In the genomic region with DNA sequence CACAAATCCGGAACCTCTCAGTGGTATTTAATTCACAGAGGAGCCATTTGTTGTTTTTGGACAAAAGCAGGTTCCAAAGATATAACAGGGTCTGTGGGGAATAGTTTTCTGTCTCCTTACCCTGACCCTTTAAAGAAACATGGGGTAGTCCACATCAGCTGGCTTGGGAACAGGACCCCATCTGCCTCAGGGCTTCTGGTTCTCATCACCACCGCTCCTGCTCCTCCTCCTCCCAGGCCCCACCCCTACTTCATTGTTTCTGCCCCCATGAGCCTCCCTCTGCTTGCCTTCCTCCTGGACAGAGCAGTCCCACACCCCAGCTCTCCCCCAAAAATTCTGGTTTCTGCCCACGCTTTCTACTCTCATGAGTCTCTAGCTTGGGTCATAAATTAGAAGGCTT, we compare ENCODE assay signal across 22 mouse cellular contexts.
DNase-seq lines count a peak whose midpoint lies in the region; TF ChIP-seq lines count a peak whose summit lies in the region.
"Had no signal": no experiment of that assay in that cellular context is flagged by ENCODE, and none has a peak within 500 bp of the region (broad histone marks: within the 10 kb centered on the region; RNA-seq: fewer than 3 reads in every experiment).

No protein-coding gene starts in this region.

- no peaks in the 10 kb centered on the region for H3K27me3 ChIP-seq in kidney, adult 2 months (replicated peaks; ENCODE audit: control insufficient read depth, insufficient read depth, low read length)
- H3K27me3 ChIP-seq: forebrain, embryonic 15.5 days; hindbrain, embryonic 15.5 days; liver, embryonic 13.5 days; megakaryocyte, embryonic 14.5 days; midbrain, embryonic 13.5 days; neural tube, embryonic 12.5 days had no signal

- intact Hi-C loops in heart, postnatal 36 days (cut with DNase I) = loop anchor here (5.0 kb wide), 1 partner anchor 98 kb away; no protein-coding TSS in a partner anchor

- 63% methylated on average over 3 of the region's 3 CpGs for WGBS in kidney, adult 2 months

- no peak for TF ChIP-seq CTCF in kidney, adult 2 months (conservative IDR thresholded peaks at IDR 0.05; ENCODE audit: insufficient read depth, insufficient read length, low read depth, low read length)

- H3K4me1 ChIP-seq in kidney, adult 2 months (ENCODE audit: control insufficient read depth, insufficient read depth, low read length) = no peaks in the 10 kb centered on the region
- H3K4me1 ChIP-seq: hindbrain, embryonic 15.5 days; liver, embryonic 13.5 days; megakaryocyte, embryonic 14.5 days; midbrain, embryonic 13.5 days had no signal

- H3K27ac ChIP-seq in kidney, adult 2 months (ENCODE audit: insufficient read depth, low read depth, low read length) = no peak overlapping the region
- H3K27ac ChIP-seq: embryonic facial prominence, embryonic 10.5 days; forebrain, embryonic 15.5 days; hindbrain, embryonic 15.5 days; liver, embryonic 13.5 days; midbrain, embryonic 13.5 days; neural tube, embryonic 12.5 days had no signal

- no peak overlapping the region for H3K4me3 ChIP-seq in kidney, adult 2 months (ENCODE audit: insufficient read depth, low read depth, low read length)
- H3K4me3 ChIP-seq: embryonic facial prominence, embryonic 10.5 days; forebrain, embryonic 15.5 days; hindbrain, embryonic 15.5 days; liver, embryonic 13.5 days; megakaryocyte, embryonic 14.5 days; midbrain, embryonic 13.5 days; neural tube, embryonic 12.5 days had no signal

- no peaks in the 10 kb centered on the region for H3K36me3 ChIP-seq in kidney, adult 2 months (ENCODE audit: control insufficient read depth, insufficient read depth, low read length)
- H3K36me3 ChIP-seq: embryonic facial prominence, embryonic 10.5 days; forebrain, embryonic 15.5 days; hindbrain, embryonic 15.5 days; liver, embryonic 13.5 days; midbrain, embryonic 13.5 days; neural tube, embryonic 12.5 days had no signal

- no peak for TF ChIP-seq POLR2A in kidney, adult 2 months (IDR thresholded peaks at IDR 0.05; ENCODE audit: low read depth, low read length)

- peak; percentile 20 for DNase-seq in kidney, adult 2 months
- DNase-seq in kidney, adult 9 months = no peak
- peak; percentile 49 for DNase-seq in heart, adult 8-10 months (ENCODE audit: low spot score)
- DNase-seq in heart, adult 9 months (ENCODE audit: low spot score in 2 of 2) = peak; percentile 61 to 78
- DNase-seq in heart, postnatal 36 days = peak; percentile 17 to 22
- DNase-seq in right cerebral cortex, adult 18-20 months = no peak
- no peak for DNase-seq in frontal cortex, postnatal 10 days (ENCODE audit: low spot score in 2 of 2)
- DNase-seq in adrenal gland, adult 8-10 months = no peak
- DNase-seq: adrenal gland, adult 2 months; cerebellum, adult 11-12 months; cerebellum, postnatal 10 days; liver, embryonic 13.5 days; lung, embryonic 14.5 days; lung, postnatal 36 days; right cerebral cortex, postnatal 25 days; thymus, postnatal 25 days had no signal

Comparison
In these comparisons a context has a peak if more than half of its experiments do, and no peak if none do; other contexts are left out.
1. DNase-seq: peak in kidney, adult 2 months (single experiment), heart, adult 8-10 months (single experiment), heart, adult 9 months (2 of 2) and heart, postnatal 36 days (2 of 2); none in kidney, adult 9 months (single experiment), right cerebral cortex, adult 18-20 months (single experiment), frontal cortex, postnatal 10 days (0 of 2) and adrenal gland, adult 8-10 months (single experiment).